Mouse (Mus musculus) ovary, adult 2 months (tissue): ENCODE results near the gene Ctsd. TPM values are rescaled to one million over a fixed set of nuclear protein-coding genes. Genes with fewer than 3 reads are reported as not detected.

Source experiments
- polyA plus RNA-seq: library from polyadenylated mRNA; depleted of rRNA; stranded (reverse); fragments of >200 nt; gene quantifications from 2 replicates; pipeline ENCODE4 v1.2.3, GENCODE M21; 2012; rRNA removed

Ctsd gene
- polyA plus RNA-seq, result 813 and 888 TPM in 2 replicates

GRCm38 (mm10) chr7:142387419-142388148 is at the start of gene Ctsd:
Gene Ctsd (minus strand): TSS chr7:142388038.

GRCm38 (mm10) chr7:142434137-142434865 is 46.5 kb upstream of the Ctsd start, which contains the start of gene Syt8:
Gene Syt8 (plus strand): TSS chr7:142434850.

GRCm38 (mm10) chr7:142382567-142382966 is 5.3 kb downstream of the Ctsd start, which contains the start of gene Gm49369:
Gene Gm49369 (minus strand): TSS chr7:142382667.

GRCm38 (mm10) chr7:142373641-142374412 is 14.0 kb downstream of the Ctsd start, which contains the start of gene Ifitm10:
Gene Ifitm10 (minus strand): TSS chr7:142373753.

Other genes starting within 250 kb of the Ctsd start
- gene Gm45337, start 243.4 kb downstream of the Ctsd start, polyA plus RNA-seq, result not detected in 2 replicates
- gene Gm29735, start 230.9 kb downstream of the Ctsd start, polyA plus RNA-seq, result not detected in 2 replicates
- gene Gm4553, start 222.3 kb downstream of the Ctsd start, polyA plus RNA-seq, result not detected in 2 replicates
- not detected in 2 replicates for gene Krtap5-2, start 212.0 kb downstream of the Ctsd start, polyA plus RNA-seq
- gene Gm10153, start 197.6 kb downstream of the Ctsd start, polyA plus RNA-seq, result not detected in 2 replicates
- gene Krtap5-3, start 186.7 kb downstream of the Ctsd start, polyA plus RNA-seq, result not detected in 2 replicates
- gene Gm7579, start 176.2 kb downstream of the Ctsd start, polyA plus RNA-seq, result not detected in 2 replicates
- gene Krtap5-5, start 158.1 kb downstream of the Ctsd start, polyA plus RNA-seq, result not detected in 2 replicates
- gene Gm40460, start 147.0 kb downstream of the Ctsd start, polyA plus RNA-seq, result not detected in 2 replicates
- gene Gm2431, start 129.7 kb downstream of the Ctsd start, polyA plus RNA-seq, result not detected in 2 replicates
- gene Gm4559, start 113.7 kb downstream of the Ctsd start, polyA plus RNA-seq, result not detected in 2 replicates
- gene Krtap5-1, start 90.9 kb downstream of the Ctsd start, polyA plus RNA-seq, result not detected in 2 replicates
- not detected in 2 replicates for gene Krtap5-4, start 84.5 kb downstream of the Ctsd start, polyA plus RNA-seq
- 5.0 and 5.6 TPM in 2 replicates for gene Ifitm10, start 14.3 kb downstream of the Ctsd start, polyA plus RNA-seq
- gene Gm49369, start 5.4 kb downstream of the Ctsd start, polyA plus RNA-seq, result 0.52 and 2.4 TPM in 2 replicates
- 2.1 and 7.7 TPM in 2 replicates for gene Syt8, start 46.8 kb upstream of the Ctsd start, polyA plus RNA-seq
- gene Tnni2, start 53.8 kb upstream of the Ctsd start, polyA plus RNA-seq, result 6.2 and 8.1 TPM in 2 replicates
- 134 and 175 TPM in 2 replicates for gene Lsp1, start 72.8 kb upstream of the Ctsd start, polyA plus RNA-seq
- 1.6 and 4.3 TPM in 2 replicates for gene Tnnt3, start 110.8 kb upstream of the Ctsd start, polyA plus RNA-seq
- gene Mrpl23, start 144.6 kb upstream of the Ctsd start, polyA plus RNA-seq, result 19.4 and 24.4 TPM in 2 replicates